Mouse (Mus musculus) liver, postnatal 0 days (tissue): ENCODE data around the gene Taok1.

Experiments
- CTCF ChIP-seq: sonication (generic); IDR thresholded peaks from 2 replicates; pipeline ENCODE4 v1.5.1; 2016; ENCODE audit warnings: antibody characterized with exemption, low read depth
- EP300 ChIP-seq: IDR thresholded peaks from 2 replicates; pipeline ENCODE4 v1.6.1; 2016; ENCODE audit warnings: antibody characterized with exemption, low read depth, mild to moderate bottlenecking

DNA sequence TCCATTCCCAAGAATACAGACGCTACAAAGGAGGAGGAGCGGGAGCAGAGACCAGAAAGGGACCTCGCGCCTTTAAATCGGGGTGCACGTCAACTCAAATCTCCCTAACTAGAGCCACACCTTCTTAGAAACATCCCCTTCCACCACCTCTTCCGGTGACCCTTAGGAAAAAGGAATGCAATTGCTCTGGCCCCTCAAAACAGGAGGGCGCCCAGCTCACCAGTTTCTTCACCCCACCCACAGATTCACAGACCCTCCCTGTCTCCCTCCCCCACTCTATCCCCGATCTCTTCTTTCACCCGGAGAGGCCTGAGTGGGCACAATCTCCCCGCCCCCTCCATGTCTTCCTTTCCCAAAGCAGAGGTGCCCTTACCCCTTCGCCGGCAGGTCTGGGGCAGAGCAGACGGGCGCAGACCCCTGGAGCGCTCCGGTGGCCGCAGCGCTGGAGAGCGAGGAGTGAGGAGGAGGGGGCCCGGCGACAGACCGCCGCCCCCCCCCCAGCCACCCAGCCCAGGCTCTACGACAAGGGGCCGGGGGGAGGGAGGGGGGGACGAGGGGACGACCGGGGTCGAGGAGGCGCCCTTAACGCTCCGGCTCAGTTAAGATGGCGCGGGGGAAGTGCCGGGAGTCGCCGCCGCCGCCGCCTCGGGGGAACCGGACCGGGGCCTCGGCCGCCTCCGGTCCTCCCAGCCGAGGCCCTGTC lies 629 bp downstream of the Taok1 start:
- TF ChIP-seq CTCF (no peak), EP300 (no peak; the same call in 1 of the 2 replicates)
